Mouse (Mus musculus) megakaryocyte-erythroid progenitor cell, adult 5-6 weeks (primary cell): ENCODE measurements at regions not wholly inside any gene's neighbourhood (a gene's known extent, or its start where the extent isn't known, plus 50 kb on each side); places are given as distances from the start of the nearest gene placed in this dataset.

Source experiments
- ATAC-seq: replicated peaks from 2 replicates; pipeline ENCODE4 v1.8.0; 2016; ENCODE audit warnings: mild to moderate bottlenecking, inconsistent platforms; ENCODE audit not compliant: severe bottlenecking, poor library complexity, low FRiP score, low TSS enrichment

DNA sequence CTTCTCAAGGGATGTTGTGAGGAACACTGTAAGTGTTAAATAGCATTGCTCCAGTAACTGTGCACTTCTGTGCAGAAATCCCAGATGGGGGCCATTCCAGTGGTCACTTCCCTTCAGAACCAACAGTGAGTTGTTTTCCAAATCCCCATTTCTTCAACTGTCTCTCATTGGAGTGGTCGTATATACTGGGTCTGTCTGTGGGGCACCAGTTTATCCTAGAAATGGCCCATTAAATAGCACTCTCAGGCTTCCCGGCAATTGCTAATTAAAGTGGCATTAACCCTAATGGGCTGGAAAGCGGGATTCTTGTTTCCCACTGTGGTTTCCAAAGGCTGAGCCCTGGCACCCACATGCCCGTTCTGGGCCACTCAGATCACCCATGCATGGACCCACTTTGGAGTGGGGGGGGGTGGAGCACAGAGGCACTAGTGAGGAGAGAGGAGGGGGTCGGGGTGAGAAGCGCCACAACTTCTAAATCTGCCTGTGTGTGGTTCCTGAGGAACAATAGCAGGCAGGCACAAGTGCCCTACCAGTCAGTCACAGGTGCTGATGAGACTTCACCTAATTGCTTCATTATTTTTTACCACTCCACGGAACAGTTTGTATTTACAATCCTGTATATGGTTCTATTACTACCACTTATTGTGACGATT is 78.1 kb downstream of the Fam204a start:
- ATAC-seq = no peak

GRCm38 (mm10) chr19:60146451-60147190 is 79.9 kb downstream of the Fam204a start:
- ATAC-seq = no peak

DNA sequence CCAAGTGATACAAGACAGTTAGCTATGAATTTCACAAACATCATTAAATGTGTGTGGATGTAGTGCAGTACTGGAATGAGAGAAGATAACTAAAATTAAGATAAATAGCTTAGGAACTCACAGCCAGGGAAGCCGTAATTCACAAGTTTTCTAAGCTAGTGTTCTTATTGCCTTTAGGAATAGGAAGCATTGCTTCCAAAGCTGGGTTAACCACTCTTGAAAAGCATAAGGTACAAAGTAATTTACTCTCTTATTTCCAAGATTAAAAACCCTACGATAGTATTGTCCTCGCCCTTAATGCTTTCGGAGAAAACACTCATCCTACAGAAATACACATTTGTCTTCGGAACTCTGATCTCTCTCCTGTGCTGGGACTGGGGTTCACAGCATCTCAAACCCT is 81.3 kb downstream of the Fam204a start:
- no peak for ATAC-seq

GRCm38 (mm10) chr19:60144336-60144989 is 82.0 kb downstream of the Fam204a start:
- ATAC-seq = peak; percentile 93

GRCm38 (mm10) chr19:60138881-60139280 is 87.6 kb downstream of the Fam204a start:
- no peak for ATAC-seq

GRCm38 (mm10) chr19:60136491-60136890 is 90.0 kb downstream of the Fam204a start:
- no peak for ATAC-seq

DNA sequence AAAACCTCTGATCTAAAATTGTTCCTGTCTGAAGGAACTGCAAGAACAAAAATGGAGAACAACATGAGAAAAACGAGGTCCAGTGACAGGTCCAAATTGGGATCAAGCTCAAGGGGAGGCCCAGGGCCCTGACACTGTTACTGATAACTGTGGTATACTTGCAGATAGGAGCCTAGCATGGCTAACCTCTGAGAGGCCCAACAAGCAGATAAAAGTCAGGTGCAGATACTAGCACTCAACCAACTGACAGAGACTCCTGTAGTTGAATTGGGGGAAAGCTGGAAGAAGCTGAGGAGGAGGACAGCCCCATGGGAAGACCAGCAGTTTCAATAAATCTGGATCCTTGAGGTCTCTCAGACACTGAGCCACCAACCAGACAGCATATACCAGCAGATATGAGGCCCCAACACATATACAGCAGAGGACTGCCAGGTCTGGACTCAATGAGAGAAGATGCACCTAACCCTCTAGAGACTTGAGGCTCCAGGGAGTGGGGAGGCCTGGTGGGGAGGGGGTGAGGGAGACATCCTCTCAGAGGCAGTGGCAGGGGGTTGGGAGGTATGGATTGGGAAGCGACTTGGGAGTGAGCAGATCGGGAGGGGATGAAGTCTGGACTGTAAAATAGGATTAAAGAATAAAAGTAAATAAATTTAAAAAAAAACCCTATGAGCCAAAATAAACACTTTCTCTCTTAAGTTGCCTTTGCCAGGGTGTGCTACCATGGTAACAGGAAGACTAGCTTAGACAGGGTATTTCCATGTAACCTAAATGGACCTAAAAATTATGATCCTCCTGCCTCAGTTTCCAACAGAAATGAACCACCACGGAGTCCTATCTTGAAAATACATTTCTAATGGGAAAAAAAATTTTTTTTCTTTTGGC is 91.8 kb downstream of the Fam204a start:
- peak; percentile 68; the same call in 1 of the 2 replicates for ATAC-seq

DNA sequence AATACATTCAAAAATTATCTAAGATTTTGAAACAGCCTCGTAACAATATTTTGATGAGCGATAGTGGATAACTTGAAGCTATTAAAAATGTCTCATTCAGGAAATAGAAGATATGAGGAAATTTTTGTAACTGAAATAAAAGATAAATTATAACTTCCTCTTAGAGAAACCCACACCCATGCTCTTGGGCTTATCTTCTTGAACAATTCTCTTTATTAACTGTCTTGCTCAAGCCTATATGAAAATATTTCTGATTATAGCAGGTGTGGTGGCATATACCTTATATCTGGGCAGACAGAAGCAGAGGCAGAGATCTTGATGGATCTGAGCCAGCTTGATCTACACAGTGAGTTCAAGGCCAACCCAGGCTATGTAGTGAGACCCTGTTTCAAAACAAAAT is 96.9 kb downstream of the Fam204a start:
- ATAC-seq = peak; percentile 65; the same call in 1 of the 2 replicates

- no peak for ATAC-seq
Observed at GRCm38 (mm10) chr19:60124638-60125037, 101.9 kb downstream of the Fam204a start.

DNA sequence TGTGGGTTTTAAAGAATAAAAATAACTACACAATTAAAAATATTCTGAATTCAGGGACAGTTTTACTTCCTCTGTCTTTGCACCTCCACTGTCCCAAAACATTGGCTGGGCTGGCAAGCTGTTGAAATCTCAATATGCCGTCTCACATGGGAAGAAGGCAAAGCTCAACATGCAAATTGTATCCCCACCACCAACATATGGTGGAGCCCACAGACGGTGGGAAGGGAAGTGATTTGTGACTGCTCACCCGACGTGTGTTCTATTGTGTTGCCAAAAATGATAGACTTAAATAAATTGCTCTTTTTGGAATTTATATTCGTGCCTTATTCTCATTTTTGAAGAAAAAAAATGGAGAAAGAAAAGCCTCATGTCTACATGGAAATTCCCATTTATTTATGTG is 105.6 kb downstream of the Fam204a start:
- ATAC-seq = no peak

DNA sequence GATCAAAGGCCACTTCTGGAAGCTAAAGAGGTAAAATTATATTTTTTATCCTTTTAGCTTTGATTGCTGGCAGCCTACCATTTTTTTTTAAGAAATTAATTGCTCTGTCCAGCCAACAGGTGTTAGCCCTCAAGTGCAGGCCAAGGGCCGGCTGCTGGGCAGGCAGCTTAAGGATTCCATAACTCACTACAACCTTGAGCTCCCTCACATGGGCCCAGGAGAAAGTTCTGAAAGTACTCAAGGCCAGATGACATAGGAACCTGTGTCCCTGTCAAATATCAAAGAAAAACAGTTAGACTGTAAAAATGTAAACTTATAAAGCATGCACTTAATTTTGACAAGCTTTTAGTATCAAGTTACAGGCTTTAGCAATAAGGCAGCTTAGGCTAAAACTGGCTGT is 107.5 kb downstream of the Fam204a start:
- no peak for ATAC-seq

DNA sequence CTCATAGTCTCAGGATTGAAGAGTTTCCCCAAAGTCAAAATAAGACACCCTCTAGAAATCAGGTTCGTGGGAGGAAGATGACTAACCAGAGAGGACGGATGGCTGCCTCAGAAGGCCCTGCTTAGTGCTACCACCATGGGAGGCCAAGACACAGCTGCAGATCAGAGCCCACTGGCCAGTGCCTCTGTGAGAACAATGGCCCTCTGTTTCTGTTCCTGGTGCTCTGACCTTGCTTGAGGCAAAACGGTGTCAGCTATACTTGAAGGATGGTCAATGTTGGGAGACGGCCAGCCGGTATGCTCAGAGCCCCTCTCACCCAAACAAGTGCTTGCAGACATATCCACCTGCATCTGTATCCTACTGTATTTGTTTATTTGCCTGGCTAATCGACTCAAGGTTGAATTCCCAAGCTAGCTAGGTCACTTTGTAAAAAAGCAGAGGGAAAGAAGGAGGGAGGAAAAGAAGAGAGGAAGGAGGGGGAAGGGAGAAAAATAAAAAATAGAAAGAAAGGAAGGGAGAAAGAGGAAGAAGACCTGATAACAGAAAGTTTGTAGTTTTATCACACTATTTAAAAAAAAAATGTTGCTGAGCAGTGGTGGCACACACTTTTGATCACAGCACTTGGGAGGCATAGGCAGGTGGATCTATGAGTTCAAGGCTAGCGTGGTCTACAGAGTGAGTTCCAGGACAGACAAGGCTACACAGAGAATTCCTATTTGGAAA is 112.7 kb downstream of the Fam204a start:
- ATAC-seq = no peak

- ATAC-seq = no peak
Observed at GRCm38 (mm10) chr19:60110278-60110677, 116.2 kb downstream of the Fam204a start.

DNA sequence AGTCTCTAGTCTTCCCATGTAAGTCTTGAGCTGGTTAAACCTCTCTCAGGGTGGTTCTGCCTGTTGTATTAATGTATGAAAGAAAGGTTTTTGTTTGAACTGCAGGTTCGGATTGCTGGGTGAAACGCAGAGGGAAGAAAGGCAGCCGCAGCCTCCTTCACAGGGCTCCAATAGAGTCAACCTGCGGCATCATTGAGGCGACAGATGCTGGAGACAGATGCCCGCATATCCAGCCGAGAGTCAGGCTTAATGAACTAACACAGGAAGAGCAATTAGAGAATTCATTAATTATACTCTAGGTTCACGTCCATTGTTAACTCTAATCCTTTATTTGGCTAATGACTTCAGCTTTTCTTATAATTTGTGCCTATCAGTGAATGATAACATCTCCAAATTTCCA is 117.0 kb downstream of the Fam204a start:
- no peak for ATAC-seq

DNA sequence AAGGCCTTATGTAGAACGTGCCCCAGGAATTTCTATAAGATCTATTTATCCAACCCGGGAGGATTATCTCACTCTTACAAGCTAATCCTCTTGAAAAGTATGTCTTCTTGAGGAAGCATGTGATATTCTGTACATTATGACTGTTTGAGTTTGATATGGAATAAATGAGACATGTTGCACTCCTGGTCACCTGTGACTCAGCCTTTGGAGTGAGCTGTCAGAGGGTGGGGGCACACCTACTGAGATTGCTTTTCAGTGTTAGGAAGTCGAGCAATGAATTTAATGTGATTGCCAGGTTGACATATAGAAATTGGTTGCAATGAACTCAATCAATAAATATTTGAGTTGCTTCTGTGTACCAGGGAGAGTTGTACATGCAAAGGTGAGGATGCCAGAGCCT is 128.6 kb downstream of the Fam204a start:
- no peak for ATAC-seq

GRCm38 (mm10) chr19:60074986-60075385 is 131.5 kb upstream of the Rab11fip2 start:
- no peak for ATAC-seq

DNA sequence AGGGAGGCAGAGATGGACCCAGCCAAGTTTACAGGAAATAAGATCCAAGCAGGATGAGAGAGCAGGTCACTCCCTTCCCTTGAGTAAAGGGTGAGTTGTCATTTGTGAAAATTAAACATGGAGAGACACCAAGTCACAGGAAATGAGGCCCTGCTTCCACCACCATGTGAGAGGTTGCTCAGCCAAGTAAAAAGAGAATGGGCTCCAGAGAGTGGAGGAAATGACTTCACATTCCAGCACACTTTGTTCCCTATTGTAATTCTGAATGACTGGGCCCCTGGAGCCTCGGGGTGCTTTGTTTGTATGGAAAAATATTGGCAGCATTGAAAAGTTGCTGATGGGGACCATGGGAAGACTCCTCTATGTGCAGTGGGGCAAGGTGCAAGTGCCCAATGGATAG is 129.9 kb upstream of the Rab11fip2 start:
- no peak for ATAC-seq

DNA sequence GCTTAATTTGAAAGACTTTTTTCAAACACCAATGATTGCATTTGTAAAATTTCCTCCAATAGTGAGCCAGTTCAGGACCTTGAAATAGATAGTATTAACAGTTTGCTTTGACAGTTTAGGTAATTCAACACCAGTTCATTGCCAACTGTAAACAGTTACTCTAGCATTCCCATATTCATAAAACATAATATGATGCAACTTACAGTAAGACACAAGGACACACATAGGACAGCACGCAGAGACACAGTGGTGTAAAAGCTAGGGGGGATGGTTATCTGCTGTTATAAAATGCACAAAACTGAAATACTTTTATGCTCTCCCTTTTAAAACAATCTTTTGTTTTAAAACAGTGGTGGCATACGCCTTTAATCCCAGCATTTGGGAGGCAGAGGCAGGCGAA is 122.7 kb upstream of the Rab11fip2 start:
- ATAC-seq = no peak
